Mouse (Mus musculus) embryo, embryonic 10 days (tissue): ENCODE results near the gene Pdc.
A peak's percentile ranks its signal among the peaks of the same experiment; 100 is the strongest.
"Not testable (repeated sequence)": the region's sequence is repeated elsewhere in the genome, so short reads cannot be mapped to it uniquely, and the experiment has no call there.

Source experiments
- DNase-seq: peaks from one replicate; pipeline ENCODE4 v3.0.0-alpha.2; 2015; ENCODE audit warnings: low spot score

Pdc gene

DNA sequence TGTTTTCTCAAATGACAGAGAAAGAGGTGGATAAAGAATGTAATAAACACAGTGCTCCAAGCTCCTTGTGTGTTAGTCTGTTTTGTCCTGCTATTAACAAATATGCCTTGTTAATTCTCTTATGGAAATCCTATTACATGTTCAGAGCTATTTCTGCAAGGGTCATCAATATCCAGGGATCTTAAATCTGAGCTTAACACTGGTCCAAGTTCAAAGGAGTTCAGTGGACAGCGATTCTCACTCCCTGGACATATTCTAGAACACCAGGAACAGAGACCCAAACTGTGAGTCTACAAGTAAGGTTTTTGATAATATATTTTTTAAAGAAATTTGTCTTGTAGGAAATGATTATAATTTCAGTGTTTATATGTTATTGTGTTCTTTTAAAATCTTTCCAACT is at the start of gene Pdc:
TSS of gene Pdc (plus strand) at position 213 of the 400 bp plus-strand sequence.
- DNase-seq: no peak

- DNase-seq: not testable (repeated sequence)
These were observed 25.2 kb upstream of the Pdc start for GRCm38 (mm10) chr1:150294051-150294450.

DNA sequence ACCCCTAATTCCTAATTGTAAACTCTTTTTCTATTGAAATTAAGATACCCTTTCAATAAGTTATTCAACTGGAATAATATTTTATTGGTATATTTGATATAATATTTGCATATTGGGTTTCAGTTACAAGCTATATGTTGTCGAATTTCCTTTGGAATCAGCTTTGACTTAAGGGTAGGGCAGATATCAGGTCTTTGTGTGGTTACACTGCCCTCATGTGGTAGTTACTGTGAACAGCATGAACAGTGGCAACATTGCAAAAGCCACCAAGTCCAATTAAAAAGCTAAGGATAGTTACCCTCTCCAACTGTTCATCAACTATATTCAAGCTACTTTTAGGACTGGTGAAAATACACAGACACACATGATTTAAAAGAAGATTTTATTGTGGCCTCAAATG is 11.6 kb upstream of the Pdc start:
- peak; percentile 66 for DNase-seq

DNA sequence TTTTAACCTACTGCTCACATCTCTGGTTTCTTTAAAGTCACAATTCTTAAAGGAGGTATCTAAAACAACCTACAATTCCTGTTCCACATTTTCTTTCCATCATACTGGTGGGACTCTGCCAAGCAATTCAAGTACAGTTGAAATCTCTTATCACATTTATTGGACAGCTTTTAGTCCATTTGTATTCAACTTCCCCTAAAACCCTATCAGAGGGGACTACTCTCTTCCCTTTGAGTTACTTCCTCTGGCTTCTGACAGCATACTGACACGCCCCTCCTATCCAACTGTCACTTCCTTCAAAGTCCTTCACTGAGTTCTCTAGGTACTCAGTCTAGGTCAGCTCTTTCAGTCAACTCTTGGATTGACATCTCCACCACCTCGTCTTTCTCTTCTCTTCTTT is 15.9 kb downstream of the Pdc start:
- DNase-seq: no peak

- DNase-seq: no peak
These were observed 41.6 kb downstream of the Pdc start for GRCm38 (mm10) chr1:150360864-150361263.

GRCm38 (mm10) chr1:150372895-150373294 is 53.7 kb downstream of the Pdc start:
- peak; percentile 35 for DNase-seq

DNA sequence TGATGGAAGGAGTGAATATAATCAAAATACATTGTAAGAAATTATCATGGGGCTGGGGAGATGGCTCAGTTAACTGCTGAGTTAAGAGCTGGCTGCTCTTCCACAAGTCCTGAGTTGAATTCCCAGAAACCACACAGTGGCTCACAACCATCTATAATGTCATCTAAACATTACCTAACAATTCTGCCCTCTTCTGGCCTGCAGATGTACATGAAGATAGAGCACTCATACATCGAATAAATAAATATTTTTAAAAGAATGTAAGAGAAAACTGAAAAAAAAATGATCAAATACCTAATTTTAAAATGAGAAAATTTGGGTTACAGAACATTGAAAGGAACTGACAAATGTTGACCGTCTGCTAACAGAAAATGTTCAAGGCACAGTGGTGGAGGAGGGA is 55.0 kb downstream of the Pdc start:
- DNase-seq: no peak
